Mouse (Mus musculus) adrenal gland (tissue): ENCODE data around the gene Ssh2.
"Not testable (repeated sequence)": the region's sequence is repeated elsewhere in the genome, so short reads cannot be mapped to it uniquely, and the experiment has no call there.

Experiments used
- intact Hi-C: fragments of 180-260 bp; cut with DNase I; formaldehyde crosslinking; loops from one replicate; pipeline ENCODE4 v1.15.1; 2025

Ssh2 gene

GRCm38 (mm10) chr11:77216761-77217130 lies 659 bp downstream of the Ssh2 start:
- intact Hi-C loops = loop anchor here (5.0 to 10.0 kb wide), 2 partner anchors 112 to 231 kb away; no protein-coding TSS in a partner anchor

DNA sequence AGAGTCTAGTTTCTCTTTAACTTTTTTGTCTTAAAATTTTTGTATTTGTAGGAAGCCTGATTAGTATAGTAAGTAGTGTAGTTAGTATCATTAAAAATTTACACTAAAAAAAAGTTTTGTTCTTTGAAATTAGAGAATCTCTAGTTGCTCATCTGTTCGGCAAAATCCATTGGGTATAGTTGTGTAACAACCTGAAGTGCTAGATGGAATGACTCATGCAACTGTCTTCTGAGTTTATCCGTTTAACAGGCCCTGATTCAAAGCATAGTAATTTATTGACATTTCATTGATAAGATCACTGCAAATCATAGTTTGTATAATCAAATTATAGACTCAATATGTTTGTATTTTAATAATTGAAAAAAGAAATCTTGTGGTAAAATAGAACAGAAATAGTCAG lies 14.7 kb downstream of the Ssh2 start:
- intact Hi-C loops = no loop called here

- intact Hi-C loops = no loop called here
Measured at GRCm38 (mm10) chr11:77231514-77231913, 15.4 kb downstream of the Ssh2 start.

GRCm38 (mm10) chr11:77235267-77235666 lies 19.2 kb downstream of the Ssh2 start:
- intact Hi-C loops = no loop called here

DNA sequence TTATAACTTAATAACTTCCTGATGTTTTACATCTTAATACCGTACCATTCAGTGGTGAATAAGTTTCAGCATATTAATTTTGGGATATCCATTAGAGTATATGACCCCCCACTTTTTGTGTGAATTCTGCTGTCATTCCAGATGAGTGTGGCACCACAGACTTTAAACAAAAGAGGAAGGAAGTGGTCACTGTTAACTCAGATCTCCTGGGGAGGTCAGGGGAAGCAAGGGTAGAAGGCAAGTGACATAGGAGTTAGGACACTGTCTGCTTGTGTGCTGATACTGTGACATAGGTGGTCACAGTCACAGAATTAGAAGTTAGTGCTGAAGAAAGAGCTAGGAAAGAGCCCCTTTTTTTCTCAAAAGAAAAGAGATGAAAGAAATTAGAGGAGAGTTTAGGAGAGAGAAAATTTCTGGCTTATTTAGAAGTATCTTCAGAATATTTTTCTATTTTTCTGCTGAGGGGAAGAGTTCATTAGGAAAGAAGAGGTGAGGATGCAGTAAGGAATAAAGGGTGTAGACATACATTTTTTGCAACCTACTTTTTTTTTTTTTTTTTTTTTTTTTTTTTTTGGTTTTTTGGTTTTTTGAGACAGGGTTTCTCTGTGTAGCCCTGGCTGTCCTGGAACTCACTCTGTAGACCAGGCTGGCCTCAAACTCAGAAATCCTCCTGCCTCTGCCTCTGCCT lies 23.7 kb downstream of the Ssh2 start:
- intact Hi-C loops = no loop called here

- intact Hi-C loops = no loop called here
Measured at GRCm38 (mm10) chr11:77240466-77241246, 24.6 kb downstream of the Ssh2 start.

DNA sequence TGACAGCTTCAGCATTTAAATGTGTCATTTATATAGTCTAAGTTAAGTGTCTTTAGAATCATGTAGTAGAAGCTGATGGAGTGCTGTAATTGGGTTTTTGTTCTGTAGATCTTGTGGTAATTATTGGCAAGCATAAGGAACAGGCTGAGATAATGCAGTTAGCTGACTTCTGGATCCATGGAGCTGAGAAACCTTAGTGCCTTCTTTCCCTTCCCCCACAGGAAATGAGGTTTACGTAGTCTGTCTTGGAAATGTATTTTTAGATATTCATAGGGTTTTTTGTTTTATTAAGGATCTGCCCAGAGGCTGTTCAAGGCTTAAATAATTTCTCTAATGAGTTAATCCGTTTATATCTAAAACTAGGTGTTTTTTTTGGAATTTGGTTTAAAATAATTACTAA lies 26.8 kb downstream of the Ssh2 start:
- intact Hi-C loops = no loop called here

DNA sequence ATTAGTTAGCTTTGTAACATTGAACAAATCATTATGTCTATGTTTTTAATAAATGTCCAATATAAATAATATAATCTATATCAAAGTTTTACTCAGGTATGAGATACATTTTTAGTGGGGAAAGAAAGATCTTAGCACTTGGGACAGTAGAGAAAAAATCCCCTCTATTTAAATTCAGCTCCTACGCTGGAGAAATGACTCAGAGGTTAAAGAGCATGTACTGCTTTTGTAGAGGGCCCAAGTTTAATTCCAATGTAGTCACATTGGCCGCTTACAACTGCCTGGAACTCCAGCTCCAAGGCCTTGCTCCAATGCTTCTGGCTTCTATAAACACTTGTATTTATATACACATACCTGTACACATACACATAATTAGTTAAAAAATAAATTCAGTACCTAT lies 36.7 kb downstream of the Ssh2 start:
- intact Hi-C loops = no loop called here

- intact Hi-C loops = no loop called here
Measured at GRCm38 (mm10) chr11:77259441-77259840, 43.4 kb downstream of the Ssh2 start.

GRCm38 (mm10) chr11:77267401-77267800 lies 51.3 kb downstream of the Ssh2 start:
- intact Hi-C loops = no loop called here

DNA sequence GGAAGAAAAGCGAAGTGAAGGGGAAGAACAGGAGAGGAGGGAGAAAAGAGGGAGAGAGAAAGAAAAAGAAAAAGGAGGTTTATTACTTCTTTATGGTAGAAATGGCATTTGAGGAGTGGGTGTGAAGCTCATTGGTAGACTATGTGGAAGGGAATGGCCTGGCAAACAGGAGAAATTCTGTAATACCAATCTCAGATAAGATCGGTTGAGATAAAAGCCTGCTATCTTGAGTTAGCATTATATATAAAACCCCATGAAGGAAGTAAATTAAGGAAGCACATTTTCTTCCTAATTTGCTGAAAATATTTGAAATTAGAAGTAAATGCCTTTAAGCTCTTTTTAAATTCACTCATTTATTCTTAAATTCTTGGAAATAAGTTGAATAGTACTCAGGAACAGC lies 59.9 kb downstream of the Ssh2 start:
- intact Hi-C loops = no loop called here

DNA sequence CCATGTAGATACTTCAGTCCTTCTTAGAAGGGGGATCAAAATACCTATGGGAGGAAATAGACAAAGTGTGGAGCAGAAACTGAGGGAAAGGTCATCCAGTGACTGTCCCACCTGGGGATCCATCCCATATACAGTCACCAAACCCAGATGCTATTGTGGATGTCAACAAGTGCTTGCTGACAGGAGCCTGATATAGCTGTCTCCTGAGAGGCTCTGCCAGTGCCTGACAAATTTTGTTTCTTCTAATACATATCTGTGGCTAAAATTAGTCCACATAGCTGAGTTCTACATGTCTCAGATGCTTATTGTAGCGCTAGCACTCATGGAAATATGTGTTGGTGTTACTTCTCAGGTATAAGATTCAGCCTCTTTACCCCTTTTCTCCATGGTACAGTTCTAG lies 62.5 kb downstream of the Ssh2 start:
- intact Hi-C loops = not testable (repeated sequence)

GRCm38 (mm10) chr11:77280219-77280618 lies 64.1 kb downstream of the Ssh2 start:
- intact Hi-C loops = no loop called here

GRCm38 (mm10) chr11:77291447-77291846 lies 75.4 kb downstream of the Ssh2 start:
- intact Hi-C loops = no loop called here

- intact Hi-C loops = not testable (repeated sequence)
Measured at GRCm38 (mm10) chr11:77293673-77294072, 77.6 kb downstream of the Ssh2 start.

- intact Hi-C loops = no loop called here
Measured at GRCm38 (mm10) chr11:77297246-77297645, 81.2 kb downstream of the Ssh2 start.

DNA sequence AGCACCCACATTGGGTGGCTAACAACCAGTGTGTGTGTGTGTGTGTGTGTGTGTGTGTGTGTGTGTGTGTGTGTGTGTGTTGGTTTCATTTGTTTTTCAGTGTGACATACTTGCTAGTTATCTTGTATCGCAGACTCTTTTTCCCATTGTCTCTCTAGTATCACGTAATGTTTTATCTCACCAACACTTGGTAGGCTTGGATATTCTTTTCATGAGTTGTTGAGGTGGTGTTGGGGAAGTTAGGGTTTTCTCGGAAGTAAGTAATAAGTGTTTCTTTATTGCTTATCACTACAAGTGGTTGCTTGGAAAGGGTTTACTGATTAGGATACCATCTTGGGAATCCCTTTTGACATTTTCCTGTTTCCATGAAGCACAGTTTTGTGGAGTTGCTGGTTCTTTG lies 91.1 kb downstream of the Ssh2 start:
- intact Hi-C loops = loop anchor here (2.0 to 5.0 kb wide), 2 partner anchors 92 to 205 kb away; no protein-coding TSS in a partner anchor

DNA sequence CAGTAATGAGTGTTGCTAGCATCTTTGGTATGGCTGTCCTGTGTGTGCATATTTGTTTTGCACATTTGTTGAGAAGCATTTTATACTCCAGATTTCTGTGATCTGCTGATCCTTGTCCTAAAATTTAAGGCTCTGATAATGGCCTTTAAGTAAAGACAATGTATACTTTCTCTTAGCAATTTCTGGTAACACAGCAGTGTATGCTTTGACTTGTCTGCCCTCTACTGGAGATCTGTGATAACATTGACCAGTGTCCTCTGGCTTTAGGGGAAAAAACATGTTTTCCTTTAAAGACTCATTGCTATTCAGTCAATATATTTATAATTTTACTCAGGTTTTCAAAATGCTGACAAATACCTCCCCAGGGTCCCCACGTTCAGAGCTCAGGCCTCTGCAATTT lies 92.4 kb downstream of the Ssh2 start:
- intact Hi-C loops = loop anchor here (5.0 kb wide), 1 partner anchor 206 kb away; no protein-coding TSS in a partner anchor

DNA sequence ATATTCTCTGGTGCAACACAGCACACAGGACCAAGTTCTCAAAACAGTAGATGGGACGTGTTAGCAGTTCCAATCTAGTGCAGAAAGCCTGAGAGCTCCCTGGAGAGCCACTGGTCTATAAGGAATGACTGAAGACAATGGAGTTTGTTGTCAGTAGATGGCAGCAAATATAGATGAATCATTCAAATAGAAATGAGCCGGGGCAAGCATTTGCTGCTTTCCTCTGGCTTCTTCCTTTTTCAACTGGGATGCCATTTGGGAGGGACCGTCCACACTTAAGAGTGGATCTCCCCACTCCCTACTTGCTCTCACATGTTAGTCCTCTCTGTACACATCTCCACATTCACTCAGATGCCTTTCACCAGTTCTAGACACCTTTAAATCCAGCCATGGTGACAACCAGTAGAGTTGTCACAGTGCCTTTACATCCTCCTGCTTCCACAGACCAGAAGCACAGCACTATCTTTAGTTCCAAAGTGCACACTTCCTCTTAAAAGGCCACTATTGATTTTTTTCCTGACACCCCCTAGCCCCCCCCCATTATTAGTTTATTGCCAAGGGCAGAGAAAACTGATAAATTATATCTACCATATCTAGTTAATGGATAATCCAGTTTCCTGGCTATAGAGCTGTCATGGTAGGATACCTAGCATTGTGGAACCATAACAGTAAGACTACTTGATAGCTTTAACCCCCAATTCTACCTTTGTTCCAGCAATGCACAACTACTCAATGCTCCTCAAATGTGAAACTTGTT lies 101.8 kb downstream of the Ssh2 start:
- intact Hi-C loops = loop anchor here (2.0 kb wide), 1 partner anchor 129 kb away; no protein-coding TSS in a partner anchor

- intact Hi-C loops = no loop called here
Measured at GRCm38 (mm10) chr11:77318478-77319118, 102.5 kb downstream of the Ssh2 start.

DNA sequence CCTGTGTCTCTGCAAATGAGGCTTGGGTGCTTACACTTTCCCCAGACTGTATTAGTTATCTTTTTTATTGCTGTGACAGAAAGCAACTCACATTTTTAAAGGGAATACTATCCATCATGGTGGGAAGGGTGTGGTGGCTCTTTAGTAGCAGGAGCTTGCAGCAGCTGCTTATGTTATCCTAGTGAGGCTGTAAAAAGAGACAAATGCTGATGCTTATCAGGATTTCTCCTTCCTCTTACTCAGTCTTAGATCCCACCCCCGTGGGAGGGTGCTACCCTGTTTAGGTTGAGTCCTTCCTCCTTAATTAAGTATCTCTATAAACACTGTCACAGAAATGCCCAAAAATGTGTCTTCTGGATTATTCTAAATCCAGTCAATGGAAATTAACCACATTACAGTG lies 105.1 kb downstream of the Ssh2 start:
- intact Hi-C loops = no loop called here
